Mouse (Mus musculus): Measurements from ENCODE around the gene Sh3bp1.

DNA sequence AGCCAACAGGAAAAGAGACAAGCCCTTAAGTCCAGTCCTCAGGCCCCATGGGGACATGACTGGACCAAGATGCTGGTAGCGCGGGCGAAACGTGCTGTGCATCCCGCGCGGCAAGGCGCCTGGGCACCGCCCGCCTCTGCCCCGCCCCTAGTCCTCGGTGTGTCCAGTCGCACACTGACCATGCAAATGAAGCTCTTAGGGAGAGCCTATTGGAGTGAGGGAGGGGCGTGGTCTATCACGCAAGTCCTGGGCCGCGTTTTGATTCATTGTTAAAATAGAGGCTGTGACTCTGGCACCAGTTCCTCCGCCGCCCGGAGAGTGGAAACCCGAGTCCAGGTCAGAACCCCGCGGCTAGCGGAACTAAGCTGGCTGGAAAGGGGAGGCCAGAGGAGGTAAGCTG is 48.1 kb downstream of the Sh3bp1 start, which contains the start of gene Triobp:
- TF ChIP-seq CTCF (IDR thresholded peaks at IDR 0.05; ENCODE audit: low read depth, low read length) (no peak), GATA1 (IDR thresholded peaks at IDR 0.05; ENCODE audit: borderline replicate concordance, low read length) (no peak), GATA2 (IDR thresholded peaks at IDR 0.05; ENCODE audit: borderline replicate concordance, low read depth, low read length) (no peak), TAL1 (conservative IDR thresholded peaks at IDR 0.05; ENCODE audit: low read depth, low read length) (no peak), POLR2AphosphoS5 (IDR thresholded peaks at IDR 0.05; ENCODE audit: insufficient replicate concordance, low read depth, low read length) (no peak)
